Mouse (Mus musculus) forebrain, embryonic 16.5 days (tissue): Measurements from ENCODE around the gene 1110008P14Rik. TPM values are rescaled to one million over a fixed set of nuclear protein-coding genes. Genes with fewer than 3 reads are reported as not detected.

Experiments used
- ATAC-seq: fragments of 200-750 bp; cut with Nextera tagmentation; 2 replicates; pipeline ENCODE4 v1.8.0; 2017; ENCODE audit warnings: mild to moderate bottlenecking, moderate library complexity
- H3K27ac ChIP-seq: fragments of 300-500 bp; sonication (generic); 2 replicates; pipeline ENCODE4 v1.5.1; 2014; ENCODE audit warnings: low read length, control low read depth
- H3K27me3 ChIP-seq: fragments of 300-500 bp; sonication (generic); replicated peaks from 2 replicates; pipeline ENCODE4 v1.6.1; 2014; ENCODE audit warnings: low read length; ENCODE audit not compliant: control insufficient read depth, insufficient read depth
- H3K36me3 ChIP-seq: fragments of 300-500 bp; sonication (generic); 2 replicates; pipeline ENCODE4 v1.6.1; 2014; ENCODE audit not compliant: control insufficient read depth, insufficient read depth
- H3K4me1 ChIP-seq: fragments of 300-500 bp; sonication (generic); replicated peaks from 2 replicates; pipeline ENCODE4 v1.6.1; 2014; ENCODE audit warnings: low read length; ENCODE audit not compliant: control insufficient read depth, insufficient read depth
- H3K4me2 ChIP-seq: fragments of 300-500 bp; sonication (generic); 2 replicates; pipeline ENCODE4 v1.6.1; 2014; ENCODE audit warnings: mild to moderate bottlenecking, low read length, control low read depth
- H3K4me3 ChIP-seq: fragments of 300-500 bp; sonication (generic); replicated peaks from 2 replicates; pipeline ENCODE4 v1.5.1; 2014; ENCODE audit warnings: mild to moderate bottlenecking, low read length, control low read depth
- H3K9ac ChIP-seq: fragments of 300-500 bp; sonication (generic); replicated peaks from 2 replicates; pipeline ENCODE4 v1.6.1; 2014; ENCODE audit warnings: low read depth, low read length, control low read depth
- H3K9me3 ChIP-seq: fragments of 300-500 bp; sonication (generic); 2 replicates; pipeline ENCODE4 v1.6.1; 2016; ENCODE audit warnings: low read length; ENCODE audit not compliant: control insufficient read depth
- WGBS: fragments of 180-500 bp; shearing (Covaris S2); extraction: QIAGEN DNeasy Blood & Tissue Kit; methylation state at CpG from one replicate; pipeline ENCODE4 v1.1.7; 2014; 5-methylcytosine and 5-hydroxymethylcytosine counted together
- polyA plus RNA-seq: library from polyadenylated mRNA; unstranded; fragments of >200 nt; fragmentation: Nextera tagmentation; extraction: Ambion mirVana; gene quantifications from 2 replicates; pipeline ENCODE4 v1.2.1, GENCODE M21; 2015

Gene 1110008P14Rik
- polyA plus RNA-seq, 1 experiment from 2014 or later = 77.7 TPM

- Histone ChIP-seq H3K36me3 (peaks cover 18% of the 10 kb centered on the region), H3K9me3 (no peaks in the 10 kb centered on the region), H3K4me2 (peak overlapping the region; percentile 53), H3K27ac (0 out of 2 replicates have a peak overlapping the region, but pooled peaks have one; percentile 9), H3K9ac (peak overlapping the region; percentile 53), H3K4me1 (peaks cover 22% of the 10 kb centered on the region), H3K4me3 (peak overlapping the region; percentile 34), H3K27me3 (no peaks in the 10 kb centered on the region)
- 3% methylated on average over 14 of the region's 14 CpGs for WGBS
- ATAC-seq = peak; percentile 57
Observed at GRCm38 (mm10) chr2:32423481-32424331, 42.0 kb upstream of the 1110008P14Rik start.

- ATAC-seq = no peak
- WGBS = 97% methylated on average over 6 of the region's 6 CpGs
- no peak overlapping the region for H3K27ac ChIP-seq
- no peaks in the 10 kb centered on the region for H3K9me3 ChIP-seq
- H3K4me1 ChIP-seq = peaks cover 11% of the 10 kb centered on the region
- no peak overlapping the region for H3K4me2 ChIP-seq
- no peak overlapping the region for H3K9ac ChIP-seq
- H3K27me3 ChIP-seq = no peaks in the 10 kb centered on the region
- no peak overlapping the region for H3K4me3 ChIP-seq
- peaks cover 34% of the 10 kb centered on the region for H3K36me3 ChIP-seq
Observed at GRCm38 (mm10) chr2:32421851-32422251, 40.1 kb upstream of the 1110008P14Rik start.

GRCm38 (mm10) chr2:32420647-32421046, 38.9 kb upstream of the 1110008P14Rik start:
- no peak for ATAC-seq
- no peak overlapping the region for H3K4me2 ChIP-seq
- H3K4me3 ChIP-seq = no peak overlapping the region
- H3K27ac ChIP-seq = no peak overlapping the region
- no peak overlapping the region for H3K9ac ChIP-seq
- peaks cover 44% of the 10 kb centered on the region for H3K36me3 ChIP-seq
- peaks cover 11% of the 10 kb centered on the region for H3K4me1 ChIP-seq
- WGBS = 75% methylated on average over 6 of the region's 6 CpGs
- H3K27me3 ChIP-seq = no peaks in the 10 kb centered on the region
- no peaks in the 10 kb centered on the region for H3K9me3 ChIP-seq

- peaks cover 48% of the 10 kb centered on the region for H3K36me3 ChIP-seq
- H3K4me3 ChIP-seq = no peak overlapping the region
- no peak overlapping the region for H3K9ac ChIP-seq
- peaks cover 11% of the 10 kb centered on the region for H3K4me1 ChIP-seq
- ATAC-seq = no peak
- 93% methylated on average over 12 of the region's 12 CpGs for WGBS
- H3K27ac ChIP-seq = no peak overlapping the region
- no peaks in the 10 kb centered on the region for H3K27me3 ChIP-seq
- H3K9me3 ChIP-seq = no peaks in the 10 kb centered on the region
- H3K4me2 ChIP-seq = no peak overlapping the region
Observed at GRCm38 (mm10) chr2:32420066-32420608, 38.4 kb upstream of the 1110008P14Rik start.

- Histone ChIP-seq H3K9me3 (no peaks in the 10 kb centered on the region), H3K27ac (no peak overlapping the region), H3K4me2 (no peak overlapping the region), H3K4me1 (peaks cover 11% of the 10 kb centered on the region), H3K27me3 (no peaks in the 10 kb centered on the region), H3K9ac (no peak overlapping the region), H3K4me3 (no peak overlapping the region), H3K36me3 (peaks cover 54% of the 10 kb centered on the region)
- WGBS = 92% methylated on average over 3 of the region's 3 CpGs
- ATAC-seq = no peak
Observed at GRCm38 (mm10) chr2:32419359-32419758, 37.6 kb upstream of the 1110008P14Rik start.

GRCm38 (mm10) chr2:32418430-32419151, 36.9 kb upstream of the 1110008P14Rik start:
- Histone ChIP-seq H3K9me3 (no peaks in the 10 kb centered on the region), H3K9ac (no peak overlapping the region), H3K27ac (no peak overlapping the region), H3K4me1 (peaks cover 5% of the 10 kb centered on the region), H3K36me3 (peaks cover 54% of the 10 kb centered on the region), H3K4me3 (no peak overlapping the region), H3K27me3 (no peaks in the 10 kb centered on the region), H3K4me2 (no peak overlapping the region)
- WGBS = 91% methylated on average over 12 of the region's 12 CpGs
- no peak for ATAC-seq

GRCm38 (mm10) chr2:32417486-32417885, 35.7 kb upstream of the 1110008P14Rik start:
- no peak overlapping the region for H3K9ac ChIP-seq
- H3K27me3 ChIP-seq = no peaks in the 10 kb centered on the region
- no peak for ATAC-seq
- H3K4me1 ChIP-seq = no peaks in the 10 kb centered on the region
- no peaks in the 10 kb centered on the region for H3K9me3 ChIP-seq
- no peak overlapping the region for H3K4me2 ChIP-seq
- 92% methylated on average over 8 of the region's 8 CpGs for WGBS
- H3K4me3 ChIP-seq = no peak overlapping the region
- H3K36me3 ChIP-seq = peaks cover 54% of the 10 kb centered on the region
- H3K27ac ChIP-seq = no peak overlapping the region

- peaks cover 54% of the 10 kb centered on the region for H3K36me3 ChIP-seq
Observed at GRCm38 (mm10) chr2:32416556-32416955, 34.8 kb upstream of the 1110008P14Rik start.

GRCm38 (mm10) chr2:32415801-32416200, 34.1 kb upstream of the 1110008P14Rik start:
- Histone ChIP-seq H3K4me1 (no peaks in the 10 kb centered on the region), H3K9me3 (no peaks in the 10 kb centered on the region), H3K27me3 (no peaks in the 10 kb centered on the region), H3K4me3 (no peak overlapping the region), H3K9ac (no peak overlapping the region), H3K27ac (no peak overlapping the region), H3K4me2 (no peak overlapping the region), H3K36me3 (peaks cover 50% of the 10 kb centered on the region)
- no peak for ATAC-seq
- WGBS = 96% methylated on average over 12 of the region's 12 CpGs

More at GRCm38 (mm10) chr2:32416556-32416955, 34.8 kb upstream of the 1110008P14Rik start:
- H3K27ac ChIP-seq = no peak overlapping the region
- no peak overlapping the region for H3K4me2 ChIP-seq
- H3K9ac ChIP-seq = no peak overlapping the region
- no peaks in the 10 kb centered on the region for H3K4me1 ChIP-seq
- H3K27me3 ChIP-seq = no peaks in the 10 kb centered on the region
- 80% methylated on average over 2 of the region's 2 CpGs for WGBS
- H3K9me3 ChIP-seq = no peaks in the 10 kb centered on the region
- no peak overlapping the region for H3K4me3 ChIP-seq
- ATAC-seq = no peak
